Mouse (Mus musculus) thymus, adult 2 months (tissue): ENCODE results near the gene Pabpn1l.

Experiments used
- CTCF ChIP-seq: fragments of 200-500 bp; IDR thresholded peaks from 2 replicates; pipeline ENCODE4 v1.5.1; 2012; ENCODE audit warnings: mild to moderate bottlenecking, control low read depth, low read length, moderate library complexity, borderline replicate concordance; ENCODE audit not compliant: control insufficient read depth, poor library complexity, insufficient read depth; ENCODE audit errors: extremely low read depth
- POLR2A ChIP-seq: fragments of 200-500 bp; IDR thresholded peaks from 2 replicates; pipeline ENCODE4 v1.6.1; 2012; ENCODE audit warnings: mild to moderate bottlenecking, low read length, control low read depth, moderate library complexity; ENCODE audit not compliant: control insufficient read depth, poor library complexity, insufficient read depth; ENCODE audit errors: extremely low read depth

DNA sequence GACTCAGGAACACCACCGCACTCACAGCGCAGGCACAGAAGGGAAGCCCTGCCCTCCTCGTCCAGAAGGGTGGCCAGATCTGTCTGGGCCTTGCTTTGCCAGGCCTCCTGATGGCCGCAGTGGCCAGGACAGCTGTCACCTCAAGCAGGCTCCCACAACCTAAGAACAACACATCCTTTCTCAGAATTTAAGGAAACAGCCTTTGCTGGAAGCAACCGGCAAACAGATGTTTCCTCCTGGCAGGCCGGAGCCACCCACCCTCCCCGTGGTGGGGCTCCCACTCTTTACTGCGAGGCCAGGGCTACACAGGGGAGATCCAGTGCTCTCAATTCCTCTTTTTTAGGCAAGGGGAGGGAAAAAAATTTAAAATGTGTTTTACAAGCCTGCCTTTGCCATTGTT, 42.7 kb upstream of the Pabpn1l start:
- TF ChIP-seq POLR2A (no peak), CTCF (no peak)
